Mouse (Mus musculus) CD4-positive, CD25-positive, alpha-beta regulatory T cell, adult 4 months (primary cell): Measurements from ENCODE around the gene Ubash3b. TPM values are rescaled to one million over a fixed set of nuclear protein-coding genes. Genes with fewer than 3 reads are reported as not detected.

ENCODE experiments used
- ATAC-seq: one replicate; pipeline ENCODE4 v1.8.0; 2017
- polyA plus RNA-seq, 2 experiments: library from polyadenylated mRNA; unstranded; fragments of 100-300 nt; shearing (Covaris generic); gene quantifications; one replicate each; pipeline ENCODE4 v1.2.1; 2017

Ubash3b gene
- polyA plus RNA-seq, 2 experiments from 2014 or later: 25.1 to 27.5 TPM

DNA sequence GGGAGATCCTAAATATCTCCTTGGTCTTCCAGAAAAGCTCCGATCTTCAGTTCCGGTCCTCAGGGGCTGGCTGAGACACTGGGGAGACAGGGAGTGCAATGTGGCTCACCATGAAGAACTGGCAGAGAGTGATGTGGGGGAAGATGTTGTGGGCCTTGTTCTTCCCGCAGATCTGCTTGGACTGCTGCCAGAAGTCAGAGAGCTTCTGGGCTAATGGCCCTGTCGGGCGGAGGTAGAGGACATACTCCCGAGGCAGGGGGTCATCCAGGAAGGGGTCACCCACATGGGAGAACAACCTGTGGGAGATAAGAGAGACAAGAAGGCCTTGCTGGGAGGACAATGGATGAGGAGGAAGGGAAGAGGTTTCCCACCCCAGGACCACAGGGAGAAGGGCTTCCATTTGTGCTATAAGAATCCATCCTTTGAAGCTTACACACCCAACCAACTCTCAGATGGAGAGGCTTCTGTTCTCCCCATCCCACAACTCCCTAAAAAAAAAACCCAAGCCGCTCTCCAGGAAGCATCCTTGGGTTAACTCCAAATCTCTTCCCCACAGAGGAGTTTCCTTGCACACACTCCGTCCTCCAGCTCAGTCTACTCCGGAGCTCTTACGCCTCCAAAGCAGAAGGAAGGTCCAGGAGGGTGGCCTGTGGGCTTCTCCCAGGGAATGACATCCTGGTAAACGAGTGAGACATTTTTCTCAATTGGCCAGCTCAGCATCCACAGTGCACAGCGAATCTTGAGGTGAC lies 111.0 kb downstream of the Ubash3b start:
- no peak for ATAC-seq

DNA sequence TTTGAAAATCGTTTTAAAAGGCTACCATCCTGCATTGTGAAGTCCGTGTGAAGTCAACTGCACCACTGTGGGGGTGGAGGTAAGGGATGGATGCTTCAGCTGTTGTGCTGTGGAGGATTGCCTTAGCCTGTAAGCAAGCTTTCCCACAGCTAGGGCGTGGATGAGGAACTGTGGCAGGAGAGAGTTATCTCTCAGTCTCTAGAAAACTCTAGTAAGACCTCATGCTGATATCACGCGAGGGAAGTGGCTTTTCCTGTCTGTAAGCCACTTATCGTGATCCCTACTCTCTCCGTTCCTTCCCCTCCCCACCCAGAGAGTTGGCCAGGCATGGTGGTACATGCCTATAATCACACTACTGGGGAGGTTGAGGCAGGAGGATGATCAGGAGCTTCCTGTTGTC lies 112.2 kb downstream of the Ubash3b start:
- no peak for ATAC-seq

GRCm38 (mm10) chr9:41048820-41049219 lies 112.7 kb downstream of the Ubash3b start:
- no peak for ATAC-seq

- ATAC-seq: peak; percentile 80
Observed at GRCm38 (mm10) chr9:41048216-41048615, 113.3 kb downstream of the Ubash3b start.

DNA sequence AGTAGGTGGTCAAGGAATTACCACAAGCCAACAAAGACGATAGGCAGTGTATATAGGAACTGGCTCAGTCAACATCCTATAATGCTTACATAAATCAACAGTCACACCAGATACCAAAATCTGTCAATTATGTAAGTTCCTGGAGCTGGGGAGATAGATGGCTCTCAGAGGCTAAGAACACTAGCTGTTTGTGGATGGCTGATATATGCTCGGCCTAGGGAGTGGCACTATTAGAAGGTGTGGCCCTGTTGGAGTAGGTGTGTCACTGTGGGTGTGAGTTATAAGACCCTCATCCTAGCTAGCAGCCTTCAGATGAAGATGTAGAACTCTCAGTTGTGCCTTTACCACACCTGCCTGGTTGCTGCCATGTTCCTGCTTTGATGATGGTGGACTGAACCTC lies 113.8 kb downstream of the Ubash3b start:
- ATAC-seq: no peak

DNA sequence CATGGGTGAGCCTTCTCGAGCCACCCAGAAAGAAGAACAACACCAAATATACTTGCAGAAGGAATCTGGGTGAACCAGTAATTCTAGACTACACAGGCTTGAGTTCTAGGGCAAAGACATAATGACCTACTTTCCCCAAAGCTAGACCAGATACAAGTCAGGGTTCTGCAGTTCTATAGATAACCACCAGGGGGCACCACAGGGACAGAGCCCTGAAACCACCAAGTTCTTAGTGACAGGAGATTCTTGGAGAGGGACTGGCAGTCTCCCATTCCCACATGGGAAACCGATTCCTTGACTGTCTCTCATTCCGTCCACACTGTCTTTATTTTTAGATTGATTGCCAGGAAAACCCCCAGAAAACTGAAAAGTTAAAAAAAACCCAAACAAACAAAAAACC lies 116.9 kb downstream of the Ubash3b start:
- peak; percentile 74 for ATAC-seq

DNA sequence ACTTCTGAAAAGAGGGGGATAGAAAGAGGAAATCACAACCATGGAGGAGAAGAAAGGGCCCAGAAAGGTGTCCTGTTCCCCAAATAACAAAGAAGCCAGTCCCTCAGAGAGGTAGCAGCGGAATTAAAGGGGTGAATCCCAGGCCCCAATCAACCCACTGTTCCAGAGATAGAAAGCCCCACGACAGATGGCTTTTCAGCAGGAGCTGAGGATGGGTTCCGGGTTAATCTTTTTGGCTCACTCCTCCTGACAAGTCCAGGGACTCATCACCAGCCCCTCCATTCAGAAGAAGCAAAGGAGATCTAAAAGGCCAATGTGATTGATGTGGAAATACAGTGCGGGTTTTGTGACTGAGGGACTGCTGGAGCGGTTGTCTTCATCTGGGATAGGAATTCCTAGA lies 117.9 kb downstream of the Ubash3b start:
- no peak for ATAC-seq

GRCm38 (mm10) chr9:41041404-41041803 lies 120.1 kb downstream of the Ubash3b start:
- no peak for ATAC-seq

GRCm38 (mm10) chr9:41038150-41038664 lies 123.3 kb downstream of the Ubash3b start:
- ATAC-seq: no peak

DNA sequence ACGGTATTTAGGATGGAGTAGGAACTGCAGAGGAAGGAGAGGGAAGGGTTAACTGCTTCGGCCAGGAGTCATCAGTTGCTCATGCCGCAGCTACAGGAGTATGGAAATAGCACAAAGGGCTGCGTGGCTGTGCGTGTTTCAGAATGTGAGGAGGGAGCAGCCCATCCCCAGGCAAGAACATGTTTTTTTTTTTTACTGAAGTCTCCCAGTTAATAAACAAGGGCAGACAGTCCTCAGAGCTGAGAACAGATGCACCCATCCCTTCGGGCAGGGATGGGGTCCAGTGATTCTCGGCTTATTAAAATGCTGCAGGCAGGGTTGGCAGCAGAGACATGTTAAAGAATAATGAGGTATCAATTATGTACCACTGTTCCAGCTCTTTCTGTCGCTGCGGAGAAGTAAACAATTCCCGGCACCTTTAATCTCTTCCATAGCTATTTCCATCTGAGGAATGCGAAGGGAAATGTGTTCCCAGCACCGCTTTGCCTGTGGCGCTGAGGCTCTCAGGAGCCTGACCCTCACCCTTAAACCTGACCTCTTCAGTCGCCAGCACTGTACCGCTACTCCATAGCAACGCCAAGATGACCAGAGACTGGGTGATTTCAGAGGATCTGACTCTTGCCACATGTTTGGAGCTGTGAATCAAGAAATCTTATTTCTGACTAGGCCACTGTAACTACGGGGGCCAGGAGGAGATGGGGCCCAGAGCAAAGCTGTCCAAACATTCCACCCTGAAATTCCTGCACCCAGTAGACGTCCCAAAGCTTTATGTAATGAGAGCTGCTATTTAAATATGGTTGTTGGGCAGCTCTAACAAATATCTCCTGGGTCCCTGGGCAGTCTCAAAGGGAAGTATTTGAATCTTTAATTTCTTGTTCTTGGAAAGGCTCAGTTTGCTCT lies 129.7 kb downstream of the Ubash3b start:
- no peak for ATAC-seq

DNA sequence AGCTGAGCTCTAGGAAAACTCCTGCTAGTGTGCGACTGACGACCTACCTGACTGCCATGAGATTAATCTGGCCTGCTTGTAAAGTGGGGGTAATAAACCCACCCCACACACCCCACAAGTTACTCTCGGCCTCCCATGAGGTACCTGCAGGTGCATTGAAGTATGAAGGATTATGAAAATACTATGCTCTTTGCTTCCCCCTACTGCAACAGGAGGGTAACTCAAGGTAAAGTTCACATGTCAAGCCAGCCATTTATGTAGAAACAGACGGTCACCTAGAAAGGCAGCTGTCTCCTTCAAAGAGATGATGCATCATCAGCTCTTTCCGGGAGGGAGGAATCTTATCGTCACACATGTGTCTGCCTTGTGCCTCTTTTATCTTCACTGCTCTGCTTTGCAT lies 131.7 kb downstream of the Ubash3b start:
- peak; percentile 47 for ATAC-seq

GRCm38 (mm10) chr9:41028470-41028869 lies 133.0 kb downstream of the Ubash3b start:
- peak; percentile 66 for ATAC-seq

GRCm38 (mm10) chr9:41021690-41022089 lies 139.8 kb downstream of the Ubash3b start:
- ATAC-seq: no peak

DNA sequence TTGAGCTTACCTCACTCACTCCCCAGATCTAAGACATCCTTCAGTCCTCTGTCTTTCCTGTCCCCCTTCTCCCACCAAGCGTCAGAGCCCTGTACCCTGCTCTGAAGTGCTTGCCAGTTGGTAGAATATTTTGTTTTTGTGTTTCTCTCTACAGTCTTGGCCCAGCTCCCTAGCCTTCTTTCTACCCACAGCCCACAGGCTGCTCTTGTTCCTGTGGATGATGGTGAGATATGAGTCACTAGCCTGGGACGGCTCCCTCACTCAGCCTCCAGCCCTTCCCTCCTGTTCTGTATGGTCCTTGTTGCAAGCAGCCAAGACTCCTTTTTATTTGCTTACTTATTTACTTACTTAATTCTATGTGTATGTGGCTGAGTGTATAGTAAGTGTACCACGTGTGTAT lies 141.0 kb downstream of the Ubash3b start:
- ATAC-seq: no peak

DNA sequence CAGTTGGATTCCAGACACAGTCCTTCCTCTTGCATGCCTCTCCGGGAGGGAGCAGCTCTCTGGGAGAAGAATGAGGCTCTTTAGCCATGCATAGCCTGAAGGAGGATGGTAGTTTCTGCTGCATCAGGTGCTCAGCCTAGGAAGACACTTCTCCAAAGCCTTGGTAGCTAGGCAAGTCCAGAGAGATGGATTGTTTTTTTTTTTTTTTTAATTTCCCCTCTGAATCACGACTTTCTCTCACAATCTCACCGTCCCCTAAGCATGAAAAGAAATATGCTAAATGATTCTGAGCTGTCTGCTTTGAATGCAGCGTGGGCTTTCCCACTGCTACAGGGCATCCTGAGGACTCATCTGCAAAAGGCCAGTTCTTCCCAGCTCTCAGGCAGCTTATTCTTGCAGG lies 147.0 kb downstream of the Ubash3b start:
- ATAC-seq: no peak

GRCm38 (mm10) chr9:41012456-41012855 lies 149.0 kb downstream of the Ubash3b start:
- no peak for ATAC-seq

- ATAC-seq: no peak
Observed at GRCm38 (mm10) chr9:41011512-41012436, 149.7 kb downstream of the Ubash3b start.

DNA sequence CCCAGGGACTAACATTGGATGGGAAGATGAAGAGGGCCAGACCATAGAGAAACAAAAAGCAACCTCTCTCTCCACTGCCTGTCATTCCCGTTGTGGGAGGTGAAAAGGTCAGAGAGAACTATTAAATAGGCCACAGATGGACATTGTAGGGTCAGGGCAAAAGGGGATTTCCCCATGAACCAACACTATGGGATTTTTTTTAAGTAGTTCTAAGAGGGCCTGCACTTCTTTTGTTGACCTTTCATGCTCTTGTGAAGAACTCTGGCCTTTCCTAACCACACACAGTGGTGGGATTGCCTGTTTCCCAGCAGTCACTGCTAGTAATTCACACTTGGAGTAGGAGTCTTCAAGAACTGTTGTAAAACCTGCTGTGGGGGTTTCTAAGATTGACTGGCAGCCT lies 153.7 kb downstream of the Ubash3b start:
- no peak for ATAC-seq

GRCm38 (mm10) chr9:41004415-41004814 lies 157.1 kb downstream of the Ubash3b start, which contains the start of gene Crtam:
Gene Crtam (minus strand): TSS chr9:41004628.
- ATAC-seq: peak; percentile 53

DNA sequence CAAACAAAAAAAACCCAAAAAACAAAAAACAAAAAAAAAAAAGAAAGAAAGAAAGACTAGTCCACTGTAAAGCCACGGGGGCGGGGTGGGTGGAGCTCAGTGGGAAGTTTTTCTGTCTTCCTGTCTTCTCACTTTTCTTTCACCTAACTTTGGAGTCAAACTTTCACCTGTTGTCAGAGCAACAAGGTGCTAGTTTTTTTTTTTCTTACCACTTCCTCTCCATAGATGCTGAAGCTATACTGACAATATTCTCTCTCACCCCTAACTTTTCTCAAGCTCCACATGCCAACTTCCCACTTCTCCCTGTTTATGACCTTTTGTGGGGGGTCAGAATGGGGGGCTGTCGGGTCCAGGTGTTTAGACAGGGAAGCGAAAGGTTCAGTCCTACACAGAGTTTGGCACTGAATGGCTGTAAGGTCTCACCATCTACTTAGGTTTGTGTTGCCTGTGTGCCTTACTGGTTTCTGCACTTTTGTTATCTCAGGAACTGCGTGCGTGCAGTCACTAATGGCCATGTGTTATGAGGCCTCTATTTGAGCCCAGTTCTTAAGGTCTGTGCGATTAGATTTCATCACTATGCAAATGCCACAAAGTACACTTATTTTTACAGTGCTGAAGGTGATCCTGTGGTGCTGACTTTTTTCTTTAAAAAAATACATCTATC lies 164.2 kb downstream of the Ubash3b start:
- peak; percentile 93 for ATAC-seq

DNA sequence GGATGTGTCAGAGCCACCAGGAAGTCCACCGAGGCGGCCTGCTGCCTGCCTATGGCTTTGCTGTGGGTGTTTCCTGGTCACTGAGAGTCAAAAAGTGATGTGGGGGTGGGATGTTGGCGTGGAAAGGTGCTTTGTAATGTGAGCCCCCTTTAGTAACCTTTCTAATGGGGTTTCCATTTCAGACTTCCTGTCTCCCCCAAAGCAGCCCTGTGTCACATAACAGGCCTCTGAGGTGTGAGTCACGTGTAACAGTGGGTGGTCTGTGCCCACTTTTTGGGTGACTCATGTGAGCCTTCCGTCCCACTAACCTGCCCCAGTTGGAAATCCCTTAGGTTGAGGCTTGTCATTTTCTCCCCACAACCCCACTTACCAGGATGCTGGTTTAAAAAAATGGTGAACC lies 167.4 kb downstream of the Ubash3b start:
- ATAC-seq: peak; percentile 23

- no peak for ATAC-seq
Observed at GRCm38 (mm10) chr9:40991511-40991910, 170.0 kb downstream of the Ubash3b start.
